ENCODE assay signal across 18 mouse cellular contexts in genomic region chr16:87802317-87802716, GRCm38 (mm10).
"Had no signal": no experiment of that assay in that cellular context is flagged by ENCODE, and none has a peak within 500 bp of the region (broad histone marks: within the 10 kb centered on the region; RNA-seq: fewer than 3 reads in every experiment).

No protein-coding gene starts in this region.

- H3K27me3 ChIP-seq: lung, embryonic 15.5 days; megakaryocyte, embryonic 14.5 days; neural tube, embryonic 12.5 days; stomach, embryonic 15.5 days had no signal

- H3K9ac ChIP-seq: liver, postnatal 0 days; lung, embryonic 15.5 days; midbrain, embryonic 13.5 days; neural tube, embryonic 12.5 days; stomach, embryonic 15.5 days had no signal

- H3K4me3 ChIP-seq: lung, embryonic 15.5 days; megakaryocyte, embryonic 14.5 days; midbrain, embryonic 13.5 days; neural tube, embryonic 12.5 days; stomach, embryonic 15.5 days had no signal

- H3K36me3 ChIP-seq: lung, embryonic 15.5 days; midbrain, embryonic 13.5 days; neural tube, embryonic 12.5 days; stomach, embryonic 15.5 days had no signal

- ATAC-seq: liver, postnatal 0 days; lung, postnatal 0 days; midbrain, embryonic 13.5 days; midbrain, embryonic 16.5 days had no signal

- H3K4me1 ChIP-seq: lung, embryonic 15.5 days; megakaryocyte, embryonic 14.5 days; neural tube, embryonic 12.5 days; stomach, embryonic 15.5 days had no signal

- DNase-seq: liver, postnatal 0 days; lung, adult 2 months; lung, postnatal 14 days; lung, postnatal 36 days; right cerebral cortex, postnatal 14 days; thymus, adult 2 months; thymus, postnatal 25 days; thymus, postnatal 4 days had no signal

- H3K27ac ChIP-seq: lung, embryonic 15.5 days; macrophage; midbrain, embryonic 13.5 days; neural tube, embryonic 12.5 days; stomach, embryonic 15.5 days; stomach, postnatal 0 days had no signal

- H3K4me2 ChIP-seq: lung, embryonic 15.5 days; midbrain, embryonic 11.5 days; midbrain, embryonic 13.5 days; neural tube, embryonic 12.5 days; stomach, embryonic 15.5 days had no signal

- H3K9me3 ChIP-seq: lung, embryonic 15.5 days; megakaryocyte, embryonic 14.5 days; midbrain, embryonic 13.5 days; neural tube, embryonic 12.5 days; stomach, embryonic 15.5 days had no signal
